Comparison of ENCODE assay signal across 9 mouse cellular contexts in the genomic region with DNA sequence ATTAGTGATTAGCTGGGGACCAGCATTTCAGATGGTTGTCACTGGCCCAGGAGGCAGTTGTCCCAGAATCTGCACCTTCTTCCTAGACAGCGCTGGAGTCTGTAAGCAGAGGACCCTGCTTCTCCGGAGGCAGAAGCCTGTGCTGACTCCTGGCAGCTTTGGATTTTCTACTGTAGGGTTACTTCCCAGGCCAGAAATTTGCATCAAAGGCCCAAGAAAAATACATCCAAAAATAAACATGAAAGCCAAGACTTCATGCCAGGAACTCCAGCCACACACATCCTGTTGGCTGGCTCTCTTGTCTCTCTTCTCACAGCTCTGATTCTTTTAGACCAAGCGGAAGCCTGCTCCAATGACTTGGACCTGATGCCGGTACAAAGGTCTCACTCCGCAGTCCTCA.
DNase-seq lines count a peak whose midpoint lies in the region; ATAC-seq lines count a peak whose summit lies in the region.
"Had no signal": no experiment of that assay in that cellular context is flagged by ENCODE, and none has a peak within 500 bp of the region (broad histone marks: within the 10 kb centered on the region; RNA-seq: fewer than 3 reads in every experiment).

No protein-coding gene starts in this region.

- WGBS in neural tube, embryonic 13.5 days, result 80% methylated on average over 5 of the region's 5 CpGs
- WGBS in stomach, embryonic 15.5 days, result 69% methylated on average over 5 of the region's 5 CpGs
- WGBS in forebrain, embryonic 12.5 days, result 89% methylated on average over 5 of the region's 5 CpGs

- peaks cover 14% of the 10 kb centered on the region; the same call in 1 of the 2 replicates for H3K4me1 ChIP-seq in neural tube, embryonic 13.5 days (replicated peaks)
- H3K4me1 ChIP-seq in stomach, embryonic 15.5 days, result 0 out of 2 replicates have a peak, but pooled peaks cover 2% of the 10 kb centered on the region
- H3K4me1 ChIP-seq in forebrain, embryonic 12.5 days, result peaks cover 13% of the 10 kb centered on the region

- H3K4me3 ChIP-seq in neural tube, embryonic 13.5 days, result no peak overlapping the region
- no peak overlapping the region for H3K4me3 ChIP-seq in stomach, embryonic 15.5 days (replicated peaks)
- H3K4me3 ChIP-seq in forebrain, embryonic 12.5 days (replicated peaks), result no peak overlapping the region
- H3K4me3 ChIP-seq: forebrain, embryonic 13.5 days had no signal

- H3K9me3 ChIP-seq in neural tube, embryonic 13.5 days, result no peaks in the 10 kb centered on the region
- H3K9me3 ChIP-seq in stomach, embryonic 15.5 days, result no peaks in the 10 kb centered on the region
- H3K9me3 ChIP-seq in forebrain, embryonic 12.5 days, result no peaks in the 10 kb centered on the region
- H3K9me3 ChIP-seq: forebrain, embryonic 13.5 days had no signal

- peak overlapping the region; percentile 13; the same call in 1 of the 2 replicates for H3K4me2 ChIP-seq in neural tube, embryonic 13.5 days
- no peak overlapping the region for H3K4me2 ChIP-seq in stomach, embryonic 15.5 days
- no peak overlapping the region for H3K4me2 ChIP-seq in forebrain, embryonic 12.5 days
- H3K4me2 ChIP-seq: forebrain, embryonic 13.5 days had no signal

- no peak for DNase-seq in cerebellum, postnatal 36 days
- no peak for DNase-seq in neural tube, embryonic 10.5 days (ENCODE audit: extremely low spot score, low spot score)
- DNase-seq in kidney, adult 9 months, result peak; percentile 73
- no peak for DNase-seq in urinary bladder, adult 2 months (ENCODE audit: low spot score)

- 0 out of 2 replicates have a peak overlapping the region, but pooled peaks have one; percentile 22 for H3K9ac ChIP-seq in neural tube, embryonic 13.5 days
- no peak overlapping the region for H3K9ac ChIP-seq in stomach, embryonic 15.5 days
- H3K9ac ChIP-seq in forebrain, embryonic 12.5 days, result no peak overlapping the region
- H3K9ac ChIP-seq: forebrain, embryonic 13.5 days had no signal

- peak; percentile 58 for ATAC-seq in cerebellum, adult (ENCODE audit: insufficient number of reproducible peaks, low FRiP score, low TSS enrichment)
- ATAC-seq in neural tube, embryonic 13.5 days (ENCODE audit: low read depth), result no peak
- ATAC-seq in stomach, embryonic 15.5 days (ENCODE audit: insufficient read depth, low FRiP score, low read depth), result no peak
- no peak for ATAC-seq in forebrain, embryonic 12.5 days (ENCODE audit: low FRiP score)
- ATAC-seq: forebrain, embryonic 13.5 days had no signal

- H3K36me3 ChIP-seq in neural tube, embryonic 13.5 days, result no peaks in the 10 kb centered on the region
- no peaks in the 10 kb centered on the region for H3K36me3 ChIP-seq in stomach, embryonic 15.5 days
- no peaks in the 10 kb centered on the region for H3K36me3 ChIP-seq in forebrain, embryonic 12.5 days (replicated peaks)

- 0 out of 2 replicates have a peak overlapping the region, but pooled peaks have one; percentile 13 for H3K27ac ChIP-seq in neural tube, embryonic 13.5 days (replicated peaks)
- H3K27ac ChIP-seq in stomach, embryonic 15.5 days, result peak overlapping the region; percentile 22; the same call in 1 of the 2 replicates
- no peak overlapping the region for H3K27ac ChIP-seq in forebrain, embryonic 12.5 days
- H3K27ac ChIP-seq: forebrain, embryonic 13.5 days had no signal

- H3K27me3 ChIP-seq in neural tube, embryonic 13.5 days, result no peaks in the 10 kb centered on the region
- no peaks in the 10 kb centered on the region for H3K27me3 ChIP-seq in stomach, embryonic 15.5 days (replicated peaks)
- H3K27me3 ChIP-seq in forebrain, embryonic 12.5 days, result no peaks in the 10 kb centered on the region
